Mouse (Mus musculus): ENCODE data around the gene Atraid.

DNA sequence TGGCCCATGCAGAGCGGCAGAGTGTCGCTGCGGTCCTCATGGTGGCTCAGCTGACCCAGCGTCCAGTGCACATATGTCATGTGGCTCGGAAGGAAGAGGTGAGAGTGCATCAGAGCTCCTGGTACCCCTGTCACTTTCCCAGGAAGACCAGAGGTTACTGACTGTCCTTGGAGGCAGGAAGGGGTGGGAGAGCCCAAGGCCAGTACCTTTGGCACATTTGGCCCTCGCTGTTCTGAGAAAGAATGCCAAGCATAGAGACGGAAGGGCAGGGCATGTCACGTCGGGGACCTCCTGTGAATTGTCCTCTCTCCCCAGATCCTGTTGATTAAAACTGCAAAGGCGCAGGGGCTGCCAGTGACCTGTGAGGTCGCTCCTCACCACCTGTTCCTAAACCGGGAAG, 25.1 kb downstream of the Atraid start:
- TF ChIP-seq CTCF (IDR thresholded peaks at IDR 0.05; ENCODE audit: borderline replicate concordance, insufficient read depth, low read length) = no peak
- TF ChIP-seq POLR2A (IDR thresholded peaks at IDR 0.05; ENCODE audit: low read depth, low read length) = no peak

Measured in embryonic fibroblast, embryonic 13.5 days (primary cell).